Mouse (Mus musculus) ovary, adult 10 weeks (tissue): Measurements from ENCODE around the gene Sumf1. TPM values are rescaled to one million over a fixed set of nuclear protein-coding genes. Genes with fewer than 3 reads are reported as not detected.

Experiments used
- polyA plus RNA-seq: library from polyadenylated mRNA; stranded (reverse); fragments of 350-450 nt; fragmentation: Illumina TruSeq; extraction: RNeasy Lipid Tissue Mini Kit (QIAGEN cat#74804); gene quantifications from one replicate; pipeline ENCODE4 v1.2.3, GENCODE M21; 2014

Gene Sumf1
- 87.1 TPM for polyA plus RNA-seq

DNA sequence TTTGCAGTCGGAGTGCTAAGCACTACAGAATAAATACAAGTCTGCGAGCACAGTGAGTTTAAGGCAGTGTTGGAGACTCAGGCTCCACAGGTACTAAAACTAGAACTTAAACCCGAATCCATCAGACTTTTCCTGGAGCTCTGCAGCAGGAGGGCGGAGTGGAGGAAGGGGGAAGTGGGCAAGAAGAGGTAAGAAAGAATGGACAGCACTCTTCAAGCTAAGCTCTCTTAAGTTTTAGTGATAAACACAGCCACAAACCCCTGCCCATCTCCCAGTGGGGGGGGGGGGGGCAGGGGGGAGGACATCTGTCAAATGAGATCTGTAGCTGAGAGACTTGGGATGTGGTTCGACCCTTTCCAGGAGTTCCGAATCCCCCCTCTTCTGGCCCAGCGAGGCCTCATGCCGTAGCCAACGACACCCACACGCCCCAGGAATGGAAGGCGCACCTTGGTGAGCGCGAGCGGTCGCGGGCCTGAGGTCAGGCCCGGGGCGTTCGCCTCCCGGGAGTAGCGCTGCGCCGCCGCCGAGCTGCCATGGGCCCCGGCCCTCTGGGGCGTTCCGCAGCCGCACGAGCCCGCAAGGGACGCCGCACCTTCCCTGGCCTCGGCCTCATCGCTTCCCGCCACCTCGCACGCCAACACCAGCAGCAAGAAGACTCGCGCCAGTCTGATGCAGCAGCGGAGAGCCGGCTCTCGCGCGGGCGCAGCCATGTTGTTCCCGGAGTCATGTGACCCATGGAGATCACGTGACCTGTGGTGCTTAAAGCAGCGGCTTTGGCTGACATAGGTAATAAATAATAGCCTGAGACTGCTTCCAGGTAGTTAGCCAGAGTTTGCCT is at the start of gene Sumf1:
TSS of gene Sumf1 (minus strand) at position 736 of the 838 bp plus-strand sequence.

DNA sequence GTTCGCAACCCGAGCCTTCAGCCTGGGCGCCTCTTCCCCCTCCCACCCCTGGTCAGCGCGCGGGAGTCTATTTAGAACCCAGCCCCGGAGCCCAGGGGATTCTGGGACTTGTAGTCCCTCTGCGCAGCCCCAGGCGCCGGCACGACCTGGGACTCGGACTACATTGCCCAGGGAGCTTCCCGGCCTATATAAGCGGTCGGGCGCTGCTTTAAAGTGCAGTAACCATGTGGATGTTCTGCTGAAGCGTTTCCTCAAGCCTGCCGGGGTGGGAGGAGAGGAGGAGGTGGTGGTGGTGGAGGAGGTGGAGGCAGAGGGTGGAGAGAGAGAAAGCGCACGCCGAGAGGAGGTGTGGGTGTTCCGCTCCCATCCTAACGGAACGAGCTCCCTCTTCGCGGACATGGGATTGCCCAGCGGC is 27.5 kb upstream of the Sumf1 start, which contains the start of gene Itpr1:
TSS of gene Itpr1 (plus strand) at position 216 of the 415 bp plus-strand sequence.

DNA sequence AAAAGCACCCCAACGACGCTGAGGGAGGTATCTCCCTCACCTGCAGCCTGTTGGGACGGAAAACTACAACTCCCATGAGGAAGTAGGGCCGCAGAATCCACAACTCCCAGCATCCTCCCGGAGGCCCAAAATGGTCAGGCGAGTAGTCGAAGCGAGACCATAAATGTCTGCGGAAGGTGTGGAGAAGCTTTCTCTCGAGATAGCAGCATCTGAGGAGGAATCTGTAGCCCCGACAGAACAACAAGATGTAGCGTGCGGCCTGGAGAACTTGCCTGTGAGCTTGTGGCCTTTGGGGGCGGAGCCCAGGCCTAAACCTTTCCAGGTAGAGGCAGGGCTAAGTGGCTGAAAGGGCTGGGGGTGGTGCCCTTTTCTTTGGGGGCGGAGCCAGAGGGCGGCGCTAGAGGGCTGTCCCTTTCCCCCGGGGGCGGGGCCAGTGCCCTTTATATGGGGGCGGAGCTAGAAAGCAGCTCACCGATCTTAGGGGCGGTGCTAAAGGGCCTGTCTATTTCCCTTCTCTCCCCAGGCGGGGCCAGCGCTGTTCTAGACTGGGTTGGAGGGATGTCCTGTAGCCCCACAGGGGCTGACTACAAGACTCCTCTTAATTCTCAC is 120.4 kb downstream of the Sumf1 start, which contains the start of gene Setmar:
TSS of gene Setmar (plus strand) at position 128 of the 609 bp plus-strand sequence.

Other genes with a start within 250 kb of the Sumf1 start
- gene Setmar, start 120.5 kb downstream of the Sumf1 start, polyA plus RNA-seq = 11.6 TPM
- 87.8 TPM for gene Itpr1, start 27.5 kb upstream of the Sumf1 start, polyA plus RNA-seq